Mouse (Mus musculus): ENCODE data around the gene Aldh1b1. TPM values are rescaled to one million over a fixed set of nuclear protein-coding genes. Genes with fewer than 3 reads are reported as not detected.

Gene Aldh1b1
- total and polyA plus RNA-seq, 2 experiments from 2014 or later: 17.6 to 22.6 TPM

DNA sequence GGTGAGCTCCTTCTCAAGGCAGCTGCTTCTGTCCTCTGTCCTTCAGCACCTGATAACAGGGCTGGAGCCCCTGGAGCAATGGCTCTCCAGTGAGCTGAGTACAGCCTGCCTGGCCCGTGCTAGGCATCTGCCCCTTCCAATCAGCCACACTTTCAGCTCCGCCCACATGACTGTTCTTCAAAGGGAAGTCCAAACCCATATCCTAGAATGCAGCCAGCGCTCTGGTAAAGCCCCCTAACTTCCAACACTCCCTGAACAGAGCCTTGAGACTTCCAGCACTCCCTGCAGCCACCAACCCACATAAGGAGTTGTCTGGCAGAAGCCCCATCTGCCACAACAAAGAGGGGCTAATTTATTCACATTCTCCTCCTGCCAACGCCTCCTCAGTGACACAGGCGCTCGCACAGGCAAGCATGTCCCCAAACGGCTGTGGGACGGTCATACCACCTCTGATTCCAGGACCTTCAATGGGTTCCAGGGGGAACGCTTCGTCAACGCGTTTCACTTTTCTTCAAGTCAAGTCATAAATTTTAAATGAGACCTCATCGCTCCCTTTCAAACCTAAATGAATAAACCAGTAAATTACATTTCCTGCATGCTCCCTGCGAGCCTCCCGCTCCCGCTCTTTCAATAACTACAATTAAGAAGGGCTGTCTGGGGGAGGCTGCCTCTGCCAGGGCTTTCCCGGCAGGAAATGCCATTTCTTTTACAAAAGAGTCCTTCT, 20.5 kb downstream of the Aldh1b1 start:
- Histone ChIP-seq H3K4me3 (ENCODE audit: low read depth, low read length) (peak overlapping the region; percentile 10; the same call in 1 of the 2 replicates), H3K27me3 (ENCODE audit: insufficient read depth, low read length) (no peaks in the 10 kb centered on the region), H3K9ac (replicated peaks; ENCODE audit: low read length, poor library complexity, severe bottlenecking) (0 out of 2 replicates have a peak overlapping the region, but pooled peaks have one; percentile 24), H3K36me3 (ENCODE audit: insufficient read depth, low read length) (no peaks in the 10 kb centered on the region), H3K4me1 (ENCODE audit: insufficient read depth, low read length) (peaks cover 14% of the 10 kb centered on the region), H3K9me3 (ENCODE audit: low read length) (no peaks in the 10 kb centered on the region), H3K4me2 (ENCODE audit: low read depth, low read length, poor library complexity, severe bottlenecking) (peak overlapping the region; percentile 53), H3K27ac (ENCODE audit: low read depth, low read length) (peak overlapping the region; percentile 44)
- WGBS: 3% methylated on average over 17 of the region's 17 CpGs
- TF ChIP-seq CTCF (IDR thresholded peaks at IDR 0.05): no peak
- ATAC-seq (ENCODE audit: low FRiP score) (peak; percentile 17; the same call in 1 of the 2 replicates), DNase-seq (ENCODE audit: low spot score) (peak; percentile 89)

DNA sequence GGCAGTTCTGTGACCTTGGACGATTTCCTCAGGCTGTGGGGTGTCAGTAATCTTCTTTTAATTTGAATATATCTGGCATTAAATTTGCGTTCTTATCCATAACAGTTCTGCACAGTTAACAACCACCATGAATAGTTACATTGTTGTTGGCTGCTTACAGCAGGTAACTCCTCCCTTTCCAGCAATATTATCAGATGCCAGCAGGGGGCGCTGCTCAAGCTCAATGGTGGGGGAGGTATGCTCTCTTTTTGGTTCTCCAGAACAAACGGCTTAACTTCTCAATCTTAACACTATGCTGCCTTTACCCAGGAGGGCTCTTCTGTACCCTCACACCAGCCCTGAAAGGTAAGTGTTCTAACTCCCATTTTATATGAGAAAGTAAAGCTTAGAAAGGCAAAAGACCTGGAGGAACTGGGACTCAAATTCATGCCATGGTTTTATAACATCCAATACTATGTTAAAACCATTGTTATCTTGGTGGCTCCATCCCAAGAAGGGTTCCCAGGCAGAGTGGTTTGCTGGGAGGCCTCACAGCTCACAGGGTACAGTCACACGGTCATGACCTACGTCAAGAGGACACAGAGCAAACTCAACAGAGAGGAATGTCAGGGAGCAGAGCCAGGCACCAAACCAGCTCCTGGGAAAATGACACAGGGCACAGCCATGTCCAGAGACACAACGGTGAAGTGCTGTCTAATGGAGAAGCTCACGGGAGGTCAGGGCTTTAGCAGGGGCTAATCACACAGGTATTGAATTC, 21.4 kb downstream of the Aldh1b1 start:
- Histone ChIP-seq H3K4me2 (ENCODE audit: low read depth, low read length, poor library complexity, severe bottlenecking) (peak overlapping the region; percentile 53), H3K27ac (ENCODE audit: low read depth, low read length) (peak overlapping the region; percentile 44), H3K27me3 (ENCODE audit: insufficient read depth, low read length) (no peaks in the 10 kb centered on the region), H3K4me3 (ENCODE audit: low read depth, low read length) (no peak overlapping the region), H3K36me3 (ENCODE audit: insufficient read depth, low read length) (no peaks in the 10 kb centered on the region), H3K4me1 (ENCODE audit: insufficient read depth, low read length) (peaks cover 14% of the 10 kb centered on the region), H3K9ac (replicated peaks; ENCODE audit: low read length, poor library complexity, severe bottlenecking) (no peak overlapping the region), H3K9me3 (ENCODE audit: low read length) (no peaks in the 10 kb centered on the region)
- ATAC-seq (ENCODE audit: low FRiP score) (no peak), DNase-seq (ENCODE audit: low spot score) (peak; percentile 80)
- TF ChIP-seq CTCF (IDR thresholded peaks at IDR 0.05): peak; percentile 93
- 44% methylated on average over 8 of the region's 8 CpGs for WGBS

DNA sequence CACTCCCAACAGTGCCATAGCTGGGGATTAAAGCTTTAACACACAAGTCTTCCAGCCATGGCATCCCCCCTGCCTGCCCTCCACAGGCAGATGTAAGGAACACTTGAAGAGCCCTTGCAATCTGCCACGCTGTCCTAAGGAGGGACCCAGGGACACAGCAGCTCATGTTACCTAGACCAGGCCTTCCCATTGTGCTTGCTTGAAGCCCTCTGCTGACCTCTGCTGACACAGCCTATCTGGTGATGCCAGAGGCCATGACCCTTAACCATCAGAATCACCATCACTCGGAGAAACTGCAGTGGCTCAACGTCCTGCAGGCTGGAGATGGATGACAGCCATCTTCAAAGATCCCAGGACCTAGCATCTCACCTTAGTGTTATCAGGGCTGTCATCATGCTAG, 23.2 kb downstream of the Aldh1b1 start:
- H3K4me1 ChIP-seq (ENCODE audit: insufficient read depth, low read length): peaks cover 14% of the 10 kb centered on the region
- 43% methylated on average over 3 of the region's 3 CpGs for WGBS
- no peak overlapping the region for H3K4me2 ChIP-seq (ENCODE audit: low read depth, low read length, poor library complexity, severe bottlenecking)
- no peak overlapping the region for H3K4me3 ChIP-seq (ENCODE audit: low read depth, low read length)
- no peaks in the 10 kb centered on the region for H3K36me3 ChIP-seq (ENCODE audit: insufficient read depth, low read length)
- DNase-seq (ENCODE audit: low spot score) (no peak), ATAC-seq (ENCODE audit: low FRiP score) (no peak)
- H3K27me3 ChIP-seq (ENCODE audit: insufficient read depth, low read length): peaks cover 6% of the 10 kb centered on the region; the same call in 1 of the 2 replicates
- H3K9ac ChIP-seq (replicated peaks; ENCODE audit: low read length, poor library complexity, severe bottlenecking): no peak overlapping the region
- no peak; the same call in 1 of the 2 replicates for TF ChIP-seq CTCF (IDR thresholded peaks at IDR 0.05)
- H3K27ac ChIP-seq (ENCODE audit: low read depth, low read length): peak overlapping the region; percentile 27; the same call in 1 of the 2 replicates
- H3K9me3 ChIP-seq (ENCODE audit: low read length): no peaks in the 10 kb centered on the region

DNA sequence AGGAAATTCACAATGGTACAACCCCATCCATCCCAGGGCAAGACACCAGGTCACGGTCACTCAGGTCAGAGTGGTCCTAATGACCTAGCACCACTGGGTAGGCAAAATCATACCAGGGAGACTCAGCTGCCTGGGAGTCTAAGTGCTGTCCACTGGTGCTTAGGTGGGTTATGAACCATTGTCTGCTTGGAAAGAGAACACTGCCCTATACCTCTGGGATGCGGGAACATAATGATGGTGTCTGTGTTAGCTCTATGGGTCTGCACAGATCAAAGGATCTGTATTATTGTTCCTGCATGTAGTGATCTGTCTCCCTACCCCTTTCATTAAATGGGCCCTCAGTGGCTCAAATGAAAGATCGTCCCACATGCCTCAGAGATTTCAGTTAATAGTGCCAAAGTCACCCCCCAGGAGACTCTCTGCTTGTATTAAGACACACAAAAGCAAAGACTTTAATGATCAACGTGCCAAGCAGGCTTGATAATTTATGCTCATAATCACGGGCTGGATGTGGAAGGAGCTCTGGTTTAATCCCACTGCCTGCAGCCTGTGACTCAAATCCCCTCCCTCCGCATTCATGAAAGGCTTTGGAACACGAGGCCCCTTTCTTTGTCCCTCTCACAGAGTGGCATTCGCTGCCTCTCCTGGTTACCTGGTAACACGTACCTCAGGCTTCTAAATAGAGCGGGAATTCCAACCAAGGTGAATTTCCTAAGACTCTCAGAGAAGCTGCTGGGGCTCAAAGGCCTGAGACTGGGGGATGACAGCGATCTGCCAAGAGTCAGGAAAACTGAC, 24.2 kb downstream of the Aldh1b1 start:
- no peak overlapping the region for H3K4me3 ChIP-seq (ENCODE audit: low read depth, low read length)
- no peak for TF ChIP-seq CTCF (IDR thresholded peaks at IDR 0.05)
- DNase-seq (ENCODE audit: low spot score) (peak; percentile 70), ATAC-seq (ENCODE audit: low FRiP score) (0 out of 2 replicates have a peak, but pooled peaks have one; percentile 27)
- H3K9me3 ChIP-seq (ENCODE audit: low read length): no peaks in the 10 kb centered on the region
- peak overlapping the region; percentile 69; the same call in 1 of the 2 replicates for H3K4me2 ChIP-seq (ENCODE audit: low read depth, low read length, poor library complexity, severe bottlenecking)
- H3K27me3 ChIP-seq (ENCODE audit: insufficient read depth, low read length): peaks cover 6% of the 10 kb centered on the region; the same call in 1 of the 2 replicates
- WGBS: 13% methylated on average over 11 of the region's 11 CpGs
- peak overlapping the region; percentile 72 for H3K27ac ChIP-seq (ENCODE audit: low read depth, low read length)
- H3K9ac ChIP-seq (replicated peaks; ENCODE audit: low read length, poor library complexity, severe bottlenecking): peak overlapping the region; percentile 29; the same call in 1 of the 2 replicates
- no peaks in the 10 kb centered on the region for H3K36me3 ChIP-seq (ENCODE audit: insufficient read depth, low read length)
- peaks cover 14% of the 10 kb centered on the region for H3K4me1 ChIP-seq (ENCODE audit: insufficient read depth, low read length)

DNA sequence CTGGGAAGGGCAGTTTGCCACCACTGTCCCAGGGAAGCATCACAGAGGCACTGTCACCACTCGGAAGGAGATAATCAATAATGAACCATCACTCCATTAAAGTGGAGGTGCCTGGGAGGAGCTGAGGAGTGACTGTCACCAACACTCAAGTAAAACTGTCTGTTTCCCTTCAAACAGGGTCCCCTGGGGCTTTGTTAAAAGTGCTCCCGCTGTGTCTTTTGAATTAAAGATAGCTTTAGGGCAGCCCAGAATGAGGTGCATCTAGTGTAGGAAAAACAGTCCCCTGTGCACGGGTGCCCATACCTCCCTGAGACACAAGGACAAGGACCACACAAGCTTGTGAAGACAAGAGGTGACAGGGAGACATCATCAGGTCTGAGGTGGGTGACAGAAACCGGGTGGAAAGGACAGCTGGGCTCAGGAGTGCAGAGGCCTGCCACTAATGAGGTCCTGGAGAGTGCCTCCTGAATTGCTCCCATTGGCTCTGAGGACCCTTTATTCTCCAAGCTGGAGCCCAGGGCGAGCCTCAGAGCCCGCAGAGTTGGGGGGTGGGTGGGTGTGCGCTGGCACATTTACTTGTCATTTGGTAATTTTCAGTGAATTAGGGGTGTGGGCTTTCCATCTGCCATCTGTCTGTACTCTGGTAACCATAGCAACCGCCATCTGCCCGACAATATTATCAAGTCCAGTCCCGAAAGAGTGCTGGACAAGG, 25.4 kb downstream of the Aldh1b1 start:
- Histone ChIP-seq H3K4me1 (ENCODE audit: insufficient read depth, low read length) (peaks cover 5% of the 10 kb centered on the region; the same call in 1 of the 2 replicates), H3K27ac (ENCODE audit: low read depth, low read length) (peak overlapping the region; percentile 72), H3K9ac (replicated peaks; ENCODE audit: low read length, poor library complexity, severe bottlenecking) (peak overlapping the region; percentile 42; the same call in 1 of the 2 replicates), H3K4me2 (ENCODE audit: low read depth, low read length, poor library complexity, severe bottlenecking) (peak overlapping the region; percentile 69), H3K27me3 (ENCODE audit: insufficient read depth, low read length) (peaks cover 6% of the 10 kb centered on the region; the same call in 1 of the 2 replicates), H3K4me3 (ENCODE audit: low read depth, low read length) (peak overlapping the region; percentile 55; the same call in 1 of the 2 replicates), H3K36me3 (ENCODE audit: insufficient read depth, low read length) (no peaks in the 10 kb centered on the region), H3K9me3 (ENCODE audit: low read length) (no peaks in the 10 kb centered on the region)
- WGBS: 6% methylated on average over 10 of the region's 10 CpGs
- TF ChIP-seq CTCF (IDR thresholded peaks at IDR 0.05): no peak
- DNase-seq (ENCODE audit: low spot score) (peak; percentile 85), ATAC-seq (ENCODE audit: low FRiP score) (peak; percentile 32)

Measured in midbrain, postnatal 0 days (tissue).